Mouse (Mus musculus) regulatory T cell (primary cell): ENCODE measurements around the gene Dcx.

Experiments
- in situ Hi-C: fragments of 300-600 bp; cut with MboI, MseI; formaldehyde crosslinking; loops from one replicate; pipeline ENCODE4 v1.15.1; 2025; ENCODE audit warnings: high pct_unique_total_duplicates

Dcx gene

DNA sequence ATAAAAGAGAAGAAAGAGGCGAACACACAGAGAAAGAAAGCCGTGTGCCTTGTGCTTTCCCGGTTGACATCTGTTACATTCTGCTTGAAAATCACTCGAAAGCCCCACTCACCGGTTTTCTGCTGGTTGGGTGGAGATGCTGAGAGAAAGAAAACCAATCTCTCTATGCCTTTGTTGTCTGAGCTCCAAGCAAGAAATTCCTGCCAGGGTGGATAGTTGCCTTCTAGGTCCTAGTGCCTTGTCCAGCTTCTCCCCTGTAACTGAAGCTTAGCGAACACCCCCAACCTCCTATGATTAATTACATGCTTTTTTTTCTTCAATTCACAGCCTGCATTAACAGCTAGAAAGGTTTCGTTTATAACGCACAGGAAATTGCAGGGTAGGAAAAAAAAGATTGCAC is at the start of gene Dcx:
Gene Dcx, minus strand, starts transcription at position 354 of the 400 bp plus-strand sequence.
- in situ Hi-C loops = no loop called here

DNA sequence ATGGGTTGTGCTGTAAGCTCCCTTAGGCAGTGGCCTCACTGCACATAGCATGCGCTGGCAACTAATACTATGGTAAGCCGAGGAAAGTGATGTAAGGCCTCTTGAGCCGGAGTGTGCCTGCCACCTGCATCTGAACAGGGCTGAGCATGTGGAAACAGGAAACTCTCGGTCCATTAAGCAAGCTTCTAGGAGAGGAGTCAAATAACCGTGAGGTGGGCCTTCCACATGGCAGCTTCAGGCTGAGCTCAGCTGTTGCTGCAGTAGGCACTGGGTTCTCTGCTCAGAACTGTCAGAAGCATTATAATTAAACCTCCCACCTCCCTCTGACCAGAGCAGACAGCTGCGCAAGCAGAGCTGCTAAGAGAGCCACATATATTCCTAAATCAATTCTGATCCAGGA is 33.1 kb upstream of the Dcx start:
- in situ Hi-C loops = no loop called here

DNA sequence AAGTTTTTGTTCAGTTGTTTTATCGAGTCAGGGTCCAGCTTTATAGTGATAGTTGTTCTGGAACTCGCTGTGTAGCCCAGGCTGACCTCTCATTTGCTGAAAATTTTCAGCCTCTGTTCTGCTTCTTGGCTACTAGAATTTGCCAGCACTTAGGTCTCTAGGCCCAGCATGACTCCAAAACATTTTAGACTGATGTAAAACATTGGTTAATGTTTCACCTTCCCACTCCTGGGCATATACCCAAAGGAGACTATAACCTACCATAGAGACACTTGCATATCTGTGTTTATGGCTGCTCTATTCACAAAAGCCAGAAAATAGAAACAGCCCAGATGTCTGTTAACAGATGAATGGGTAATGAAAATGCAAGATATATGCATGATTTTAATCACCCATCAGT is 560 bp upstream of the Dcx start:
- in situ Hi-C loops = no loop called here

DNA sequence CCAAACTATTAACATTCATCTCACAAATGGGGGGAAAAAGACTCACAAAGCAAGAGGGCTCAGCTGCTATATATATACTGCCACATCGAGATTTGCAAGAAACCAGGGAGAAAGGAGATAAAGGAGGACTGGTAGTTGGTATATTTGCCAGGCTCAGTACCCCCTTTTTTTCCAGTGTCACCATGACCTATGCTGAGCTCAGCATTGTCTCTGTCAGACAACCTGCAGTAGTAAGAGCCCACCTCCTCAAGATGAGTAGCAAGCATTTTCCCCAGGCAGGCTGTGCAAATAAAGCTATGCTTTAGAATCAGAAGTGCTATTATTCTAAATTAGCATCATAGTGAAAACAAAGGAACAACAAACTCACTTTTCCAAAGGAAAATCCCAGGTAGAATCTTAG is 581 bp downstream of the Dcx start:
- in situ Hi-C loops = no loop called here

DNA sequence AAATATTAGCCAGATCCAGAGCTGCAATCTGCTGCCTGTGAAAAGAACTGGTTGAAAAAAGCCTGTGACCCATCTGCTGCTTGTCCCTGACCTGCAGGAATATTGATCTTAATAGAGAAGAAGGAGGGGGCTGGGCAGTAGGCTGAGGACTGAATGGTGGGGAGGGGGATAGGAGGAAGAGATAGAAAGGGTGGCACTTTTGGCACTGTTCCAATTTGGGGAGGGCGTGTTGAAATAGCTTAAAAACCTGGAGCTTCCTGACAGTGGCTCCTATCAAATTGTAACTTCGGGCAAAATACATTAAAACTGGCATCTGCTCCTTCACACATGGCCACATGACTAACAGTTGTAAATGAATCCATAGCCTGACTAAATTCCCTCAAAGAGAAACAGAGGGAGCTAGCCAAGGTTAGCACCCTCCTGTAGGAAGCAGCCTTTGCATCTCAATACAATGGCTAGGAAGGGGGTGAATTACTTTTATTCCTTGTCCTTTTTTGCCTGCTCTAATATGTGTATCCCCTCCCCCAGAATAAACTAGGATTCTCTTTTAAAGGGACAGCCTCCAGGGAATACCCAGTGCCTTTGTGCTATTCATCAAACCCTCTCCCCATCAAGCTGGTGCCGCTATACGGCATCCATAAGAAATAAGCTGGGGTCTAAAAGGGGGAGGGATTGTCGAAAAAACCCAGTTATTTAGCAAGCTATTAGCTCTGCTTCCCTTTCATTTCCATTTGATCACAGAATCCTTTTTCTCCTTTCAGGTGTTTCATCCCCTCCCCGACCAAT is 1.5 kb downstream of the Dcx start:
- in situ Hi-C loops = no loop called here

DNA sequence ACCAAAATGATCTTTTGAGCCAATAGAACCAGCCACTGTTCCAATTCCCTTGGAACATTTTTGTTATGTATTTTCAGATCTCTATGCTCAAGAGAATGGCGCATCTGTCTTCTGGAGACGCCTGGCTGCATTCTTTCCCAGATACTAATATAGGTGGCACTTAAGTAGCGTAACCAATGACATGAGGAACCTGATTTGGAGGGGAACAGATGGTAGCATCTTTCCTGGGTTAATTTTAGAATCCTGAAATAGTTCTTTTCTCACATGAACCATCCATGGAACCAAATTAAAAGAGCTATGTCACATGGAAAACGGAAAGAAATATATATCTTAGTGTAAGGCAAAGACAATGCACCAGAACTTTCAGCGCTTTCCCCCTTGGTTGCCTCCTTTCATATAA is 11.0 kb downstream of the Dcx start:
- in situ Hi-C loops = no loop called here

DNA sequence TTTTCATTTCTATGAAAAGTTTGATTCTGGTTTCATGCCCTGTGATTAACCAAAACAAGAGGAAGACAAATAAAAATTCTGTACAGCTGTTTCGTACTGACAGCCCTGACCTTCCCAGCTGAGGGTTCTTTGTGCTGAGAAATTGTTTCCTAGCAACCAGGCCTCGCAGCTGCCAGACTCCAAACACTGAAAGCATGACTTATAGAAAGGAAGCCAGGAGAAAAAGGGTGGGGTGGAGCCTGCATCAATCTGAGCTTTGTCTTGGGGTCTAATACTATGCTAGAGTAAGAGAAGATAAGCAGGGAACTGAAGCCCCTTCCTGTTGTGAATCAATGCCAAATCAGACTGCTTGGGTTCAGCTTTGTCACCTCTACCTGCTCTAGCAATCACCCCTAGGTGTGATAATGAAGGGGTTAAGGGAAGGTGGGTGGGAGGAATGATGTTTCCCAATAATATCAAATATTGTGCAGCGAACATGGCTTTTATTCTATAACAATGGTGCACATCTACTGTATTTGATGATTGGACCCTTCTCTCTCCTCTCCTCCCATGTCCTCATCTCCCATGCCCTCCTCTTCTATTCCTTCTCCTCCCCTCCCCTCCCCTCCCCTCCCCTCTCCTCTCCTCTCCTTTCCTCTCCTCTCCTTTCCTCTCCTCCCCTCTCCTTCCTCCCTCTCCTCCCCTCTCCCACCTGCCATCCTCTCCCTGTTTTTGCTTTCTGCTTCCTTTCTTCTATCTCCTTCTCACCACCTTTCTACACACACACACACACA is 26.2 kb downstream of the Dcx start:
- in situ Hi-C loops = no loop called here

DNA sequence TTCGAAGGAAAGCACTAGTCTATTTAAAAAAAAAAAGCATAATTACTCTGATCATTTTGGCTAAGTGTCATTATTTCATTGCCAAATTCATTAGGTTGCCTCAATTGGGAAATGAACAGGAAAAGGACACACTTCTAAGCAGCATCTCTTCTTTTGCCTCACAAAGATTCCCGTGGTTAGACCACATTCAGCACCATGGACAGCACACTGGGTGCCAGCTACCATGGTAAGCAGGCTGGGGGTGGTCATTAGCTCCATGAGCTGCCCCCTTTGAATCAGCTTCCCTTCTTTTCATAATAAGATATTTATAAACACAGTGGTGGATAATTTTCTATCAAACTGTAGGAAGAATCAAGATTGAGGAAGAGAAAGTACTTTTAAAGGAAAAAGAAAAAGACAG is 28.4 kb downstream of the Dcx start:
- in situ Hi-C loops = no loop called here

DNA sequence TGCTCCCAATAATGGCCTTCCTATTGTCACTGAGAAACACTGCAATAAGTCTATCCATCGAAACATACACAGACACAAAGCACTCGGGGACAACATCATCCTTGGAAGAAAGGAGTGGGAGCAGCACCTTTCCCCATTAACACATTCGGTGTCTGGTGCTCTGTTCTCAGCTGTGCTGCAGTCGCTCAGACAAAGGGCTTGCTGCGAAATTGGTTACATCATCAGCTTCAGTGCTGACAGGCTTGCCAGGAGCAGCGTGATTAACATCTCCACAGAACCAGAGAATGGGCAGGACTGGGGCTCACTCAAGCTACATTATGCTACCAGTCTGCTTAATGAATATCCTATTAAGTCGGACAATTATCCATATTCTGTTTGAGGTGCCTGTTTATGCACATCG is 30.8 kb downstream of the Dcx start:
- in situ Hi-C loops = no loop called here

DNA sequence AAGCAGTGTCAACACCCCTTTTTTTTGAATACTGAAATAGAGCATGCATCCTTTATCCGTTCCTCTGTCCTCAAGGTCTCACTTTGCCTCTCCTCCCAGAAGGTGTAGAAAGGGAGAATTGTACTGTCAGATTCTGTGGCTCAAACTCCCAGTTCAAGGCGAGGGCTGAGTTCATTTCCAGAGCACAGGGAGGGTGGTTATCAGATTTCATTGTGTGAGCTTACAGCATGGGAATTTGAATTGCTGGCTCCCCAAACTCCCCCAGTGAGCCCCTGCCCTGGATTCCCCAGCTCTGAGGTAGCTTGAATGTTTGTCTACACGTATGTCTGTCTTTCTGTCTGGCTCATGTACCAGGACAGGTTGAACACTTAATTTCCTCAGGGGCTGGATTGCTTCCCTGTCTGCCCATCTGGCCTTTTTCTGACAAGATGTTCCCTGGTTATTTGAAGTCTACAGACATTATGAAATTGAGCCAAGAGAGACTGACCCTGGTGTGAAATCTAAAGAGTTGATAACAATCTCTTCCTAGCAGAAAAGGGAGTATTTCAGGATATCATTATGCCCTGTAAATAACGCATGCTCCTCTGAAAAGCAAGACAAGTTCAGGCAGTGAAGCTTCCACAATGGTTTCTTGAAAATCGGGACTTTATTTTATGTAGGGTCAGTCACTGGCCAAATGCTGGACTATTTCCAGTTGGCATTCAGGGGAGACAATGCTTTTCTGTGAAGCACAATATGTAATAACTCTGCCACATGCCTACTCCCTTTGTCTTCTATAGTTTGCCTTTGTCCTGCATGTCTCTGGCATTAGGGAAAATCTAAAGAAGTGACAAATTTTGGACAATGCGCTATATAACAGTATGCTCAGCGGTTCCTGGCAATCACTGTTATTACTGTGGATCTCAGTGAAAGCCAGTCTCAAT is 35.5 kb downstream of the Dcx start:
- in situ Hi-C loops = no loop called here

DNA sequence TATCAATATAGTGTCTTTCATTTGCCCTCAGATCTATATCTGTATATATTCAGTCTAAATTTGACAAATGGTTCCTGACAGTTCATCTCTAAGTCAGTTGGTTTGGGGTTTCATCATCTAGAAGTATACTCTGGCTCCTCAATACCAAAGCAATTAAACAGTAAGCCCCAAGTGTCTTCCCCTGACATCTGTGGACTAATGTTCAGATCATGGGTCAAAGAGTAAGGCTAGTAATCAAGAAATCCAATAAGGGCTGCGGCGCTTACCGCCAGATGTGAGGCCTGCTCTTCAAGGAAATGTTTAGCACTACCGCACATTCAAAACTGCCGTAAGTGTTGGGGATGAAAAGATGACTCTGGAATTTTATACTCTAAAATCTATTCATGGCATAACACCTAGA is 36.2 kb downstream of the Dcx start:
- in situ Hi-C loops = no loop called here

DNA sequence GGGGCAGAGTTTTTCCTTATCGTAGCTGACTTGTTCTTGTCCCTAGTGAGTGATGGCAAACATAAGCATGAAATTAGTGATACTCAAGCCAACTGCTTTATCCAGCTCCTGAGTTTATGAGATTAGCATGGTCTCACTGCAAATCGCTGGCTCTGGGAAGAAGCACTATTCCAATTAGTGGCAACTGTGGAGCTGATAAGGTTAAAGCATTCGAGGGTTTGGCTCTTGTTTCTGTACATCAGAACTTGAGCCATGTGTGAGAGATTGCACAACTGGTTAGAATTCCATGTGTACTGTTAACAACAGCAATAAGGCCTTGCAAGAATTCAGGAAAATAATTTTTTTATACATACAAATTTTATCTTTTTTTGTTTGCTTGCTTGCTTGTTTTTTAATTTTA is 39.9 kb downstream of the Dcx start:
- in situ Hi-C loops = no loop called here

DNA sequence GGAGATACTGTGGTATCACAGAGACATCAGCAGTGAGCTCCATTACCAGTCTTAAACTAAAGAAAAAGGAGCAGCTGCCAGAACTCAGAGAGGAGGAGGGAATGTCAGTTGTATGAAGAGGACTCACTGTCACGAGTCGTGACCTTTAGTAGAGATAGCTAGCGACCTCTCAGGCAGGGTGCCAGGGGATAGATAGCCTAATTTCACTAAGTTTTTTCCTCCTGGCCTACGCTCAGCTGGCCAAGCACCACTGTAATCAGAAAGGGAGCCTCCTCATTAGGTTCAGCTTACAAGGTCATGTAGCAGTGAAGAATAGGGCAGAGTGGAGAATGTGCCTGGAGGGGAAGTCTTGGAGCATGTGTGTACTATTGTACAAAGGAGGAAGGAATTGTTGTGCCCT is 47.3 kb downstream of the Dcx start:
- in situ Hi-C loops = no loop called here

DNA sequence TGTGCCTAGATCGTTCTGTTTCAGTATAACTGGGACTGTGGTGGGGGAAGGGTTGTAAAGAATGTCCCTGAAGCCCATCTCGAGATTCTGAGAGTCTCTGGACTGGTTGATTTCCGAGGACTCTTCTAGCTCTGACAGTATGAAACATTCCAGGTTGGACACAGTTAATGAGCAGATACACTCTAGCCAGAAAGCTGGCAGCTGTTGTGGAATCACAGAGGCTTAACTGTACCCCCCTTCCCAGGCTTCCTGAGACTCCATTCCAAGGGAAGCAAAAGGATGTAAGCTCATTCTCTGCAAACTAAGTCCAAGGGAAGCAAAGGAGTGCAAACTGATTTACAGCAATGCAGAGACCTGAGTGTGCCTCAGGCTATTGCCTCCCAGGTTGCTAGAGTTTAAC is 48.2 kb downstream of the Dcx start:
- in situ Hi-C loops = no loop called here

DNA sequence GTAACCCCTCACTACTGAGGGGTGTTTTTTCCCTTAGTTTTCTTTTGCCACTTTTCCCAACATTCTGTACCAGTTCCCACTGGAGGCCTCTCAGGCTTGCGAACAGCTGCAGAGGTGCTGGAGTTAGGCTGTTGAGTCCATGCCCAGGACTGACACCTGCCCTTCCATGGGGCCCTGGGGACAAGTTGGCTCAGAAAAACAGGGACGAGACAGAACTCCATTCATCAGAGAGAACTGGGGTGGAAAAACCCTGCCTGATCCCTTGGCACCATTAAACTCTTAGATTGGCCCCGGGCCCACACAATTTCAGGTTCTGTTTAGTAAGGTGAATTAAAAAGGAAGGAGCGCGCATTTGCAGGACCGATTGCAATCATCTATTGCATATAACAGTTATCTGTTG is 48.8 kb downstream of the Dcx start:
- in situ Hi-C loops = no loop called here

DNA sequence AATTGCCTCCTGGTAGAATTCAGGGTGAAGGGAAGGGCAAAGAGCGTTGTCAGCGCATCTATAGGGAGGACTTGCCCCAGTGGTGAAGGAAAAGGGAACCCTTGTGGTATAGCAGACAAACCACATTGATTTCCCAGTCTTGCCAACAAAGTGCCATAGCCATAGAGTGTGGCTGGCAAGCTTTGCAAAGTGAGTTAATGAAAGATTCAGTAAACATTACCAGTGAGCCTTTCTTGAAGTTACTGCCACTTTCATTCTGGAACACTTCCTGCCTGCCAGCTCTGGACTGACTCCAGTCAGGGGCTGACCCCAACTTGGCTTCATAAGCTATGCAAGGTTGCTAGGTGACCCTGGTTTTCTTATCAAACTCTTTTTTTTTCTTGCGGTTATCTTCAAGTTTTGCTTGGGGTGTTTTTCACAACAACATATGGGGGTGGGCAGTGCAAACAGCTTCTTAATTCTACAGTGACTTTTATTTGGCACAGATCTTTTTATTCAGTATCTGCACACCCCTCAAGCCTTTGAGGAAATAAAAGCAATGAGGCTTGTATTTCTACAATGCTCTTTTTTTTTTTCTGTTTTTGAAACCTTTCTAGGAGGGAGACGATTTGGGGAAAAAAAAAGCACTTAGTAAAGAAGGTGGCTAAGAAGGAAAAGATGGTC is 51.2 kb downstream of the Dcx start:
- in situ Hi-C loops = no loop called here

DNA sequence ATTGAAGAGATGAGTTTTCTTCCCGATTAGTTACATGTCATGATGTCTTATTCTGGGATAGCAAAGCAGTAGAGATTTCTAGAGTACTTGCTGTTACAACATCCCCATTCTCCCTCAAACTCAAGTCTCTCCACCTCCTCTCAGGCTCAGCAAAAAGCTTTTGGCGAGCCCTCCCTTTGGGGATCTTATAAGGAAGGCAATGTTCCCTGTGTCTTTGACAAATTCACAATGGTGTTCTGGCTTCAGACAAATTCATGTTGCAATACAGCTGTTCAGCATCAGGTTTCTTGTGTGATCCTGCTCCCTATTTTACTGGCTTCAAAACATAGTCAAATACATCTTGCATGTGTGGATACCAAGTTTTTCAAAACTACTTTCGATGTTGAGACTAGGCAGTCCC is 53.5 kb downstream of the Dcx start:
- in situ Hi-C loops = no loop called here

DNA sequence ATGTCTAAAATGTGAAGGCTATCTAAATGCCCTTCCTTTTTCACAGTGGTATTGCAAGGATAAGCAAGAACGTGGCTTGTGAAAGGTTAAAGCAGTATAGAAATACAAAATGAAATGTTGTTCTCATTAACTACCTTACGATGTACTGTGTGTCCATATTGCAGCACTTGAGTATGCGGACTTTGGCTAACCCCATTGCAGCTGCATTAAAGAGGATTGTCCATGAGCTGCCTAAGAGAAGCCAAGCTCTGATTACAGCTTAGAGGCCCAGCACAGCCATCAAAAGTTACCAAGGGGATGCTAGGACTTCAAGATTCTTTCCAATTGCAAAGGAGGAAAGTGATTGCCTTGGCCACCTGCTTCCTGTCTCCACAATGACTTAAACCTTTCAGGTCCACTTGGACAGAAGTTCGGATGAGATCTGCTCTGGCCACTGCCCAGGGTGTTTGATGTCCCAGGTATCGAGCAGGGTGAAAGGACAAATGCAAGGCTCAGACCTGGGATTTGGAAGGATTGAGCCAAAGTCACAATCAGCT is 65.9 kb downstream of the Dcx start:
- in situ Hi-C loops = no loop called here

DNA sequence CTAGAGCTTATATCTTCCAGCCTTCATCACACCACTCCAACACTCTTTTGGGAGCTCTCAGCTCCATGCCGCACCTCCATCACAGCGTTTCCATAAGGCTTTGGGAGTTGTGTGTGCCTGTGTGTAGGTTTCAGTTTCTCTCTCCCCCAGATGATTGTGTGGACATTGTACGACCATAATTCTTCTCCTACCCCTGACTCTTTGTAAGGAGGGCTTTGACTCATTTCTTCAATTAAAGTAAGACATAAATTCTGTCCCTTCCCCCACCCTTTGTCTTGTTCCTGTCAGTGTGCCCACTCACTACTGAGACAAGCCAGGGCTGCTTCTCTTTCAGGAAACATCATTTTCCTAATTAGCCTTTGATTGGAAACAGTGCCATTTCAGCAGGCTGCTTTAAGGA is 81.8 kb downstream of the Dcx start:
- in situ Hi-C loops = no loop called here

DNA sequence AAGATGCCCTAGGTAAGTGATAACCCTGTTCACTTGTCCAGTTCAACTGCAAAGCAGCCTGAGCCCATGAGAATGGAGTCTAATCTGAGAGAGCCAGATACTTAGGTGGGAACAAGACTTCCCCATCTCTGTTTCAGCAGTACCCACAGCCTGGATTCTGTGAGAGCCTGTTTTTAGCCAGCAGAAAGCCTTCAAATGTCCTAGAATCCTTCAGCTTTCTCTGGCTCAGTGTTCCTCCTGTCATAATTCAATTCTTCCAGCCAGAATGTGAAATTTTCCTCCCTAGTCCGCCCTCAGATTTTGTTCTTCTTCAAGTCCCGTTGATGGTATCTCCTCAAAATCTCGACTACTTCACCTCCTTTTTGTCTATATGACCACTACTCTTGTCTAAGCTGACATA is 83.1 kb downstream of the Dcx start:
- in situ Hi-C loops = no loop called here

DNA sequence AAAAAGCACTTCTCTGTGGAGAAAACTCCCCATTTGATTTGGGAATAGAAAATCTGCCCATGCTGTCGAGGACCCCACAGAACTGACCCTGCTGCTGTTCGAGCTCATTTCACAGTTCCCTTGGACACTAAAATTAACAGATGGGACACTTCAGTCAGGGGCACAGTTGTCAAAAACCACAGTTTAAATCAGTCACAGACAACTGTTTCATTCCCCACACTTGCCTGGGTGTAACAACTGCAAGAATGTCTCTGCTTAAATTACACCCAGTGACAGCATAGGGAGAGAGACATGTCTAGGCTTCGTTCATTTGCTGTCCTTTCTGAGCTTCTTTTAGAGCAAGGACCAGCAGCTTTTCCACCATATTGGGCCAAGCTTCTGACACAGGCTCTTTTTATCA is 86.5 kb downstream of the Dcx start:
- in situ Hi-C loops = no loop called here

DNA sequence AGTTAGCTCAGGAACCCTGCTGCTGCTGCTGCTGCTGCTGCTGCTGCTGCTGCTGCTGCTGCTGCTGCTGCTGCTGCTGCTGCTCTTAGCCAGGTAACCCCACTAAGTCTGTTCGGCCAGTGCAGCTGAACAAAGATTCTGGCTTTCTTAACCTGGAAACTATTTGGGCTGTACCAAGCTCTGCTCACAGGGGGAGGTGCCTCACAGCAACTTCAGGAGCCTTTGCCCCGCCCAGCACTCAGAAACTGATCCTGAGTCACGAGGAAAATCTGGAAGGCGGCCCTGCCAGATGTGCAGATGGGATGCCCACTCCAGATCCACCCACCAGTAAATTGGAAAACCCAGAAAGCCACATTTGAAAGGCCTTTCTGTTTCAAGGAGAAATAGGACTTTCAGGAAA is 105.9 kb downstream of the Dcx start, which contains the start of gene Capn6:
Gene Capn6, minus strand, starts transcription at position 203 of the 400 bp plus-strand sequence.
- in situ Hi-C loops = no loop called here
